Mouse (Mus musculus) bone marrow, adult 2 months (tissue): Measurements from ENCODE around the gene Ppp1r14b.

Experiments used
- CTCF ChIP-seq: fragments of 200-500 bp; IDR thresholded peaks from 2 replicates; pipeline ENCODE4 v1.5.1; 2011; ENCODE audit warnings: low read length, control low read depth; ENCODE audit not compliant: control insufficient read depth, insufficient read depth
- POLR2A ChIP-seq: fragments of 200-500 bp; IDR thresholded peaks from 2 replicates; pipeline ENCODE4 v1.6.1; 2011; ENCODE audit warnings: low read depth, mild to moderate bottlenecking, control low read depth, low read length, borderline replicate concordance; ENCODE audit not compliant: control insufficient read depth

DNA sequence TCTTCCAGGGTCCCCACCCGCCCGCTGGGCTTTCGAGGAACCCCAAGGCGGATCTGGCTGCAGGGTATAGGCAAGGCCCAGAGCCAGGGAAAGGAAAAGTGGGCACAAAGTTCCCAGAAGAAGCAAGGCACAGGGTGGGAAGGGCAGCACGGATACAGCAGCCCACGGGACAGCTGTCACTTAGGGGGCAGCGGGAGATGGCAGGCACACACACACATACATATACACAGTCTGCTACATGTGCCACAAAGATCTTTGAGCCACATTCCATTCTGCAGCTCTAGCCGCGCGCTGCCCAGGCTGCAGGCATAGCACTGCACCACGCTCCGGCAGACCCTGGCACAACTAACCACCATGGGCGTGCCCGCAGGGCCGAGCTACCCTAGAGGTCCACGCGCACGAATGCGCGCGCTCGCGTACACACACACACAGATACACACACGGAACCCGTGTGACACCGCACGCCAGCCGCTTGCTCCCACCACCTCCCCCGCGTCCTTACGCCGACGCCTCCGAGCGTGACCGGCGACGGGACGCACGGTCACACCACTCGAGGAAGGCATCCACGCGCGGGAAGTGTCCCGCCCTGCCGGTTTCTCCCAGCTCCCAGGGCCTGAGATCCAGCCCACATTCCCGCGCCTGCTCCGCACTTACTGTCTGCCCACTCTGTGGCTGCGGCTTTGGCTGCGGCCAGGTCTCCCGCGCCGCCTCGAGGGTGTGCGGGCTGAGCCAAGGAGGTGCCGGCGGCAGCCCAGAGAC lies 41.2 kb upstream of the Ppp1r14b start:
- TF ChIP-seq CTCF (no peak), POLR2A (no peak)
